Mouse (Mus musculus) ES-E14 (cell line): ENCODE results near the gene Grhl1. TPM values are rescaled to one million over a fixed set of nuclear protein-coding genes. Genes with fewer than 3 reads are reported as not detected.

Experiments
- DNase-seq: peaks from one replicate; pipeline ENCODE4 v3.0.0-alpha.2; 2013; ENCODE audit warnings: low read depth, low spot score
- H3K27ac ChIP-seq: 2 replicates; pipeline ENCODE4 v1.5.1; 2012; ENCODE audit warnings: low read depth, mild to moderate bottlenecking, low read length, moderate library complexity, mixed read lengths; ENCODE audit not compliant: poor library complexity, insufficient read depth, severe bottlenecking
- H3K36me3 ChIP-seq: 2 replicates; pipeline ENCODE4 v1.6.1; 2012; ENCODE audit warnings: mild to moderate bottlenecking, low read length, moderate library complexity, mixed read lengths; ENCODE audit not compliant: control insufficient read depth, poor library complexity, insufficient read depth, severe bottlenecking
- H3K4me1 ChIP-seq, 2 experiments: fragments of 150-350 bp in 1 of 2; sonication (generic) in 1 of 2; 2 replicates each; pipeline ENCODE4 v1.6.1; 2012; ENCODE audit warnings: low read length in 2 of 2, mild to moderate bottlenecking in 1 of 2, mixed read lengths in 1 of 2; ENCODE audit not compliant: control insufficient read depth in 2 of 2, insufficient read depth in 2 of 2, poor library complexity in 1 of 2
- H3K4me3 ChIP-seq, 2 experiments: fragments of 150-350 bp in 1 of 2; sonication (generic) in 1 of 2; 2 replicates each; pipeline ENCODE4 v1.5.1; 2012; ENCODE audit warnings: low read length in 2 of 2, low read depth in 1 of 2, mild to moderate bottlenecking in 1 of 2, mixed read lengths in 1 of 2; ENCODE audit not compliant: insufficient read depth in 1 of 2, poor library complexity in 1 of 2, severe bottlenecking in 1 of 2
- H3K9ac ChIP-seq: 2 replicates; pipeline ENCODE4 v1.6.1; 2012; ENCODE audit warnings: low read depth, mild to moderate bottlenecking, low read length, mixed read lengths; ENCODE audit not compliant: poor library complexity, insufficient read depth, severe bottlenecking
- H3K9me3 ChIP-seq: fragments of 150-350 bp; sonication (generic); 2 replicates; pipeline ENCODE4 v1.6.1; 2012; ENCODE audit warnings: low read depth, mild to moderate bottlenecking, low read length; ENCODE audit not compliant: control insufficient read depth, insufficient read depth
- CHD2 ChIP-seq: IDR thresholded peaks from 2 replicates; pipeline ENCODE4 v1.6.1; 2014; ENCODE audit warnings: mild to moderate bottlenecking, low read depth, low read length, inconsistent platforms
- HCFC1 ChIP-seq: IDR thresholded peaks from 2 replicates; pipeline ENCODE4 v1.6.1; 2012; ENCODE audit warnings: low read length, inconsistent platforms, borderline replicate concordance; ENCODE audit not compliant: insufficient read depth
- MAFK ChIP-seq: IDR thresholded peaks from 2 replicates; pipeline ENCODE4 v1.6.1; 2014; ENCODE audit warnings: mild to moderate bottlenecking, low read depth, low read length, inconsistent platforms; ENCODE audit not compliant: insufficient read depth
- ZC3H11A ChIP-seq: IDR thresholded peaks from 2 replicates; pipeline ENCODE4 v1.6.1; 2012; ENCODE audit warnings: low read depth, mild to moderate bottlenecking, inconsistent platforms, low read length, borderline replicate concordance
- ZNF384 ChIP-seq: IDR thresholded peaks from 2 replicates; pipeline ENCODE4 v1.6.1; 2012; ENCODE audit warnings: low read depth, low read length, inconsistent platforms
- in situ Hi-C, 2 experiments: fragments of 600-800 bp; cut with MboI; formaldehyde crosslinking; loops; one replicate each; pipeline ENCODE4 v1.15.1; 2025; ENCODE audit warnings: low sequenced_read_pairs in 2 of 2, inconsistent platforms in 1 of 2; ENCODE audit not compliant: unreplicated experiment in 2 of 2
- total RNA-seq: library from RNA; depleted of rRNA; stranded (reverse); fragments of 300-350 nt; gene quantifications from 2 replicates; pipeline ENCODE4 v1.2.3, GENCODE M21; 2012

Grhl1 gene
- total RNA-seq, 1 experiment, result 4.6 TPM

DNA sequence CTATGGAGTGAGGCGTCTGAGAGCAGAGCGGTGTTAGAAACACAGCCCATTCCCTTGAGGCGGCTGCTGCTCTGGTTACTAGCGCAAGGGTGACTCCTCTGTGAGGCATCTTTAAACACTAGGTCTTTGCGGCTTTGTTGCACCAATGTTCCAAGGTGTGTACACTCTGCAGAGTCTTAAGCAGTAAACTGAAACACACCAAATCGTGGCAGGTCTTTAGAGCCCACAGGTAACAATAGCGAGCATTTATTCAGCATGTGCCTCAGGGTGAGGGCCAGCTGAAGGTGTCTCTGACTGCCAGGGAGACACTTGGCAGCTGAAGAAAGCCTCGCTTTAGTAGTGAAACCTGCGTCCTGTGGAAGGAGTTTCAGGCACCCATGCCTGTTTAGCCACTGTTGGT, 20.0 kb downstream of the Grhl1 start:
- peaks cover 5 to 15% of the 10 kb centered on the region in 2 experiments; a peak in 3 of 4 replicates for H3K4me1 ChIP-seq
- H3K27ac ChIP-seq, result no peak overlapping the region
- no peak for DNase-seq
- H3K9me3 ChIP-seq, result no peaks in the 10 kb centered on the region
- H3K4me3 ChIP-seq, result no peak overlapping the region
- TF ChIP-seq CHD2, result no peak
- no peak for TF ChIP-seq ZC3H11A
- TF ChIP-seq MAFK, result no peak
- TF ChIP-seq ZNF384, result no peak
- TF ChIP-seq HCFC1, result no peak
- in situ Hi-C loops, result no loop called here
- H3K36me3 ChIP-seq, result peaks cover 3% of the 10 kb centered on the region; the same call in 1 of the 2 replicates
- H3K9ac ChIP-seq, result no peak overlapping the region

DNA sequence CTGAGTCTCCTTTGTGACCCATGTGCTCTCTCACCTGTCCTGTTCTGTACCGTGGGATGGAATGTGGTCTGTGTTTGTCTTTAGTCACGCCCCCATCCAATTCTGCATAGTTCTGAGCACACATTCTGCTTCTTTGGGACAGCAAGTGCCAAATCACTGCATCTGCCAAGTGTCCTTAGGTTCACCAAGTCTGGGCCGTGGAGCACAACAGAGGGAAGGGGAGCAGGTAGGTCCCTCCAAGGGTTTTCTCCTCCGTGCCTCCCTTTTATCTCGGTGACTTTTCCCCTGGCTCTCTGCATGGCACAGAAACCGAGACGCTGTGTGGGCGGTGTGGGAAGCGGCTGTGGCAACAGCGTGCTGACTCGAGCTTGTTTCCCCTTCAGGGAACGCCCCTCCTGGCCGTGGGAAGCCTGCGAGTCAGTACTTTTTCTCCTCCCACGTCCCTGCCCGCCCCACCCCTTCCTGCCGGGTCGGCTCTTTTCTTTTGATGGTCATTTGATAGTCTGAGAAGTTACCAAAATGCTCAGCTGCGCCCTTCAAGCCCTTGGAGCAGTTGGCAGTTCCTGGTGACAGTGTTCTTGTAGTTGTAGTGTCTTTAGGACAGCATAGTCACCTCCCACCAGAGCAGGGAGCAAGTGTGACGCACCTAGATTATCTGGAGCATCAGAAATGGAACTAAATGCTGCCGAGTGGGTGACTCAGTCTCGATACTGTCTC, 21.0 kb downstream of the Grhl1 start:
- Histone ChIP-seq H3K4me1 (peaks cover 5 to 15% of the 10 kb centered on the region in 2 experiments; a peak in 3 of 4 replicates), H3K9ac (no peak overlapping the region), H3K36me3 (peaks cover 3% of the 10 kb centered on the region; the same call in 1 of the 2 replicates), H3K9me3 (no peaks in the 10 kb centered on the region), H3K4me3 (no peak overlapping the region; a peak in 1 of 4 replicates), H3K27ac (no peak overlapping the region)
- TF ChIP-seq HCFC1 (no peak), ZC3H11A (no peak), MAFK (no peak), CHD2 (no peak), ZNF384 (no peak)
- DNase-seq, result peak; percentile 39
- in situ Hi-C loops, result no loop called here

DNA sequence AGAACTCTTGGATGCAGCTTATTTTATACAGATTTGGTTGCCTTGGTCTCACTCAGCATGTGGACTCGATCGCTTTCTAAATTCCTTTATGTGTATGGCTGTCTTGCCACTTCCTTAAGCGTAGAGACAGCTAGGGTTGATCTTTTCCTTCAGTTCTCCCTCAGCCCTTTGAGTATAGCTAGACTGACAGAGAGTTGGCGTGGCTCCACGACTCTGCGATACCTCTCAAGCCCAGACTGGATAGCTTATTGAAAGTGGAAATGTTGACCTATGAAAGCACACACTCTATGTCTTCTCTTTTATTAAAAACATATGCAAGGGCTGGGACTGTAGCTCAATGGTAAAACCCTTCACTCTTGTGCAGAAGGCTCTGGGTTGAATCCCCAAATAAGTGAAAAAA, 25.3 kb downstream of the Grhl1 start:
- no peak overlapping the region for H3K27ac ChIP-seq
- no peak overlapping the region for H3K4me3 ChIP-seq
- H3K9ac ChIP-seq, result no peak overlapping the region
- in situ Hi-C loops, result no loop called here
- no peak for DNase-seq
- TF ChIP-seq MAFK, result no peak
- TF ChIP-seq ZNF384, result no peak
- no peak for TF ChIP-seq ZC3H11A
- no peak for TF ChIP-seq HCFC1
- no peak for TF ChIP-seq CHD2
- H3K4me1 ChIP-seq, result peaks cover 1 to 8% of the 10 kb centered on the region in 2 experiments; a peak in 3 of 4 replicates
- H3K36me3 ChIP-seq, result peaks cover 3% of the 10 kb centered on the region; the same call in 1 of the 2 replicates
- no peaks in the 10 kb centered on the region for H3K9me3 ChIP-seq

- no peaks in the 10 kb centered on the region; a peak in 1 of 4 replicates for H3K4me1 ChIP-seq
- H3K36me3 ChIP-seq, result peaks cover 3% of the 10 kb centered on the region; the same call in 1 of the 2 replicates
- no peak overlapping the region for H3K9ac ChIP-seq
- H3K4me3 ChIP-seq, result no peak overlapping the region
- H3K27ac ChIP-seq, result no peak overlapping the region
- H3K9me3 ChIP-seq, result no peaks in the 10 kb centered on the region
- in situ Hi-C loops, result no loop called here
- TF ChIP-seq ZC3H11A (no peak), CHD2 (no peak), ZNF384 (no peak), HCFC1 (no peak), MAFK (no peak)
- DNase-seq, result no peak
Measured at GRCm38 (mm10) chr12:24599366-24599895, 27.3 kb downstream of the Grhl1 start.
